Mouse (Mus musculus): ENCODE data around the gene Pgm5. TPM values are rescaled to one million over a fixed set of nuclear protein-coding genes. Genes with fewer than 3 reads are reported as not detected.

Gene Pgm5
- polyA plus RNA-seq, 1 experiment from 2014 or later = 1.4 TPM

- no peak overlapping the region for H3K9ac ChIP-seq
- no peak overlapping the region for H3K27ac ChIP-seq
- H3K4me1 ChIP-seq (replicated peaks) = no peaks in the 10 kb centered on the region
- H3K27me3 ChIP-seq = no peaks in the 10 kb centered on the region
- no peaks in the 10 kb centered on the region for H3K9me3 ChIP-seq
- H3K36me3 ChIP-seq = no peaks in the 10 kb centered on the region
- ATAC-seq (ENCODE audit: low FRiP score) = no peak
- no peak overlapping the region for H3K4me2 ChIP-seq
- 95% methylated on average over 2 of the region's 2 CpGs for WGBS
- H3K4me3 ChIP-seq = no peak overlapping the region
Observed at GRCm38 (mm10) chr19:24662346-24662745, 199.3 kb downstream of the Pgm5 start.

- Histone ChIP-seq H3K9me3 (no peaks in the 10 kb centered on the region), H3K27ac (no peak overlapping the region), H3K9ac (no peak overlapping the region), H3K4me3 (no peak overlapping the region), H3K27me3 (no peaks in the 10 kb centered on the region), H3K4me2 (no peak overlapping the region), H3K4me1 (replicated peaks) (0 out of 2 replicates have a peak, but pooled peaks cover 3% of the 10 kb centered on the region), H3K36me3 (no peaks in the 10 kb centered on the region)
- WGBS = 89% methylated on average over 3 of the region's 3 CpGs
- no peak for ATAC-seq (ENCODE audit: low FRiP score)
Observed at GRCm38 (mm10) chr19:24656981-24657380, 204.7 kb downstream of the Pgm5 start.

GRCm38 (mm10) chr19:24653230-24653799, 208.3 kb downstream of the Pgm5 start:
- H3K9me3 ChIP-seq = no peaks in the 10 kb centered on the region
- ATAC-seq (ENCODE audit: low FRiP score) = no peak
- no peak overlapping the region for H3K9ac ChIP-seq
- no peak overlapping the region for H3K4me2 ChIP-seq
- H3K4me3 ChIP-seq = no peak overlapping the region
- H3K4me1 ChIP-seq (replicated peaks) = peaks cover 8% of the 10 kb centered on the region; the same call in 1 of the 2 replicates
- no peaks in the 10 kb centered on the region for H3K36me3 ChIP-seq
- no peak overlapping the region for H3K27ac ChIP-seq
- 76% methylated on average over 9 of the region's 9 CpGs for WGBS
- H3K27me3 ChIP-seq = no peaks in the 10 kb centered on the region

GRCm38 (mm10) chr19:24652342-24653019, 209.2 kb downstream of the Pgm5 start:
- no peak overlapping the region for H3K27ac ChIP-seq

GRCm38 (mm10) chr19:24651595-24651994, 210.1 kb downstream of the Pgm5 start:
- Histone ChIP-seq H3K27ac (no peak overlapping the region), H3K4me2 (no peak overlapping the region), H3K36me3 (no peaks in the 10 kb centered on the region), H3K9ac (no peak overlapping the region), H3K4me1 (replicated peaks) (peaks cover 8% of the 10 kb centered on the region; the same call in 1 of the 2 replicates), H3K9me3 (no peaks in the 10 kb centered on the region), H3K4me3 (no peak overlapping the region), H3K27me3 (no peaks in the 10 kb centered on the region)
- 65% methylated on average over 2 of the region's 2 CpGs for WGBS
- ATAC-seq (ENCODE audit: low FRiP score) = no peak

More at GRCm38 (mm10) chr19:24652342-24653019, 209.2 kb downstream of the Pgm5 start:
- H3K27me3 ChIP-seq = no peaks in the 10 kb centered on the region
- 42% methylated on average over 6 of the region's 6 CpGs for WGBS
- H3K9ac ChIP-seq = no peak overlapping the region
- ATAC-seq (ENCODE audit: low FRiP score) = no peak
- no peaks in the 10 kb centered on the region for H3K36me3 ChIP-seq
- peaks cover 8% of the 10 kb centered on the region; the same call in 1 of the 2 replicates for H3K4me1 ChIP-seq (replicated peaks)
- H3K9me3 ChIP-seq = no peaks in the 10 kb centered on the region
- no peak overlapping the region for H3K4me2 ChIP-seq
- no peak overlapping the region for H3K4me3 ChIP-seq

- Histone ChIP-seq H3K4me3 (no peak overlapping the region), H3K9ac (no peak overlapping the region), H3K9me3 (no peaks in the 10 kb centered on the region), H3K4me1 (replicated peaks) (peaks cover 12% of the 10 kb centered on the region; the same call in 1 of the 2 replicates), H3K36me3 (no peaks in the 10 kb centered on the region), H3K4me2 (no peak overlapping the region), H3K27me3 (no peaks in the 10 kb centered on the region), H3K27ac (no peak overlapping the region)
- 71% methylated on average over 8 of the region's 8 CpGs for WGBS
- no peak for ATAC-seq (ENCODE audit: low FRiP score)
Observed at GRCm38 (mm10) chr19:24650428-24650827, 211.2 kb downstream of the Pgm5 start.

- Histone ChIP-seq H3K4me2 (no peak overlapping the region), H3K36me3 (no peaks in the 10 kb centered on the region)
Observed at GRCm38 (mm10) chr19:24648016-24648415, 213.6 kb downstream of the Pgm5 start.

GRCm38 (mm10) chr19:24646162-24646829, 215.4 kb downstream of the Pgm5 start:
- Histone ChIP-seq H3K36me3 (no peaks in the 10 kb centered on the region), H3K27ac (no peak overlapping the region), H3K9me3 (no peaks in the 10 kb centered on the region), H3K4me3 (no peak overlapping the region), H3K9ac (no peak overlapping the region), H3K27me3 (no peaks in the 10 kb centered on the region), H3K4me2 (no peak overlapping the region), H3K4me1 (replicated peaks) (peaks cover 8% of the 10 kb centered on the region; the same call in 1 of the 2 replicates)
- no peak for ATAC-seq (ENCODE audit: low FRiP score)
- WGBS = 81% methylated on average over 8 of the region's 8 CpGs

More at GRCm38 (mm10) chr19:24648016-24648415, 213.6 kb downstream of the Pgm5 start:
- H3K4me3 ChIP-seq = no peak overlapping the region
- H3K4me1 ChIP-seq (replicated peaks) = peaks cover 11% of the 10 kb centered on the region; the same call in 1 of the 2 replicates
- no peaks in the 10 kb centered on the region for H3K27me3 ChIP-seq
- ATAC-seq (ENCODE audit: low FRiP score) = no peak
- H3K9me3 ChIP-seq = no peaks in the 10 kb centered on the region
- H3K9ac ChIP-seq = no peak overlapping the region
- 84% methylated on average over 8 of the region's 8 CpGs for WGBS
- H3K27ac ChIP-seq = no peak overlapping the region

GRCm38 (mm10) chr19:24644971-24645370, 216.7 kb downstream of the Pgm5 start:
- WGBS = 69% methylated on average over 10 of the region's 10 CpGs
- Histone ChIP-seq H3K36me3 (no peaks in the 10 kb centered on the region), H3K4me3 (no peak overlapping the region), H3K27me3 (no peaks in the 10 kb centered on the region), H3K4me2 (no peak overlapping the region), H3K27ac (no peak overlapping the region), H3K9ac (no peak overlapping the region), H3K4me1 (replicated peaks) (0 out of 2 replicates have a peak, but pooled peaks cover 6% of the 10 kb centered on the region), H3K9me3 (no peaks in the 10 kb centered on the region)
- no peak for ATAC-seq (ENCODE audit: low FRiP score)

GRCm38 (mm10) chr19:24640982-24641381, 220.7 kb downstream of the Pgm5 start:
- H3K4me3 ChIP-seq = no peak overlapping the region
- H3K4me1 ChIP-seq (replicated peaks) = 0 out of 2 replicates have a peak, but pooled peaks cover 6% of the 10 kb centered on the region
- no peak for ATAC-seq (ENCODE audit: low FRiP score)
- no peak overlapping the region for H3K9ac ChIP-seq
- no peak overlapping the region for H3K27ac ChIP-seq
- WGBS = 90% methylated on average over 6 of the region's 6 CpGs
- H3K4me2 ChIP-seq = no peak overlapping the region
- no peaks in the 10 kb centered on the region for H3K27me3 ChIP-seq
- H3K9me3 ChIP-seq = no peaks in the 10 kb centered on the region
- H3K36me3 ChIP-seq = no peaks in the 10 kb centered on the region

GRCm38 (mm10) chr19:24637988-24638387, 223.7 kb downstream of the Pgm5 start:
- H3K4me2 ChIP-seq = no peak overlapping the region

GRCm38 (mm10) chr19:24636616-24637015, 225.0 kb downstream of the Pgm5 start:
- Histone ChIP-seq H3K36me3 (no peaks in the 10 kb centered on the region), H3K4me1 (replicated peaks) (no peaks in the 10 kb centered on the region), H3K4me2 (no peak overlapping the region), H3K9me3 (no peaks in the 10 kb centered on the region), H3K4me3 (no peak overlapping the region), H3K9ac (no peak overlapping the region), H3K27me3 (no peaks in the 10 kb centered on the region), H3K27ac (no peak overlapping the region)
- WGBS = 90% methylated on average over 10 of the region's 10 CpGs
- ATAC-seq (ENCODE audit: low FRiP score) = no peak

More at GRCm38 (mm10) chr19:24637988-24638387, 223.7 kb downstream of the Pgm5 start:
- no peak for ATAC-seq (ENCODE audit: low FRiP score)
- no peaks in the 10 kb centered on the region for H3K27me3 ChIP-seq
- 89% methylated on average over 6 of the region's 6 CpGs for WGBS
- no peak overlapping the region for H3K4me3 ChIP-seq
- H3K4me1 ChIP-seq (replicated peaks) = no peaks in the 10 kb centered on the region
- H3K9me3 ChIP-seq = no peaks in the 10 kb centered on the region
- H3K36me3 ChIP-seq = no peaks in the 10 kb centered on the region
- no peak overlapping the region for H3K9ac ChIP-seq
- no peak overlapping the region for H3K27ac ChIP-seq
